Mouse (Mus musculus): ENCODE data around the gene Mme.

- TF ChIP-seq CTCF (IDR thresholded peaks at IDR 0.05; ENCODE audit: low read depth) (no peak), EP300 (IDR thresholded peaks at IDR 0.05; ENCODE audit: low read depth) (no peak)
Observed at GRCm38 (mm10) chr3:63398171-63398570, 156.8 kb downstream of the Mme start.

Data from liver, embryonic 14.5 days (tissue).